ENCODE assay signal across 8 mouse cellular contexts in the genomic region with DNA sequence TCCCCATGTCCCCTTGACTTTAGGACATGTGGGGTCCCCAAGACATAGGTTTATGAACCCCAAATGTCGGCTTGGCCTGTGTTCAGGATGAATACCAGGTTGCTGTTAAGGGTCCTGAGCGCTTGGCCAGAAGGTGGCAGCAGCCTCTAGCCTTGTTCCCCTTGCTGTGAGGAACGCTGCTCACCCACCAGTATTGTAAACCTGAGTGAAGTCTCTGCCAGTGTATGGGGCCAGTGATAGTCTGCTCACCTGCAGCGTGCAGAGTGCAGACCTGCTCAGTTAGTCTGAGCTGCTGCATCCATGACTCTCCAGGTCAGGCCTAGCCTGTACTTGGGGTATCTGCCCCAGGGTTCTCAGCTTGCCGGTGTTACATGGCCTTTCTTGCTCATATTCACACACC. TPM values are rescaled to one million over a fixed set of nuclear protein-coding genes. Genes with fewer than 3 reads are reported as not detected.
A peak's percentile ranks its signal among the peaks of the same experiment; 100 is the strongest.
DNase-seq lines count a peak whose midpoint lies in the region; ATAC-seq and TF ChIP-seq lines count a peak whose summit lies in the region.

No protein-coding gene starts in this region.

- no peaks in the 10 kb centered on the region for H3K9me3 ChIP-seq in E14TG2a.4 (ENCODE audit: low read length)
- H3K9me3 ChIP-seq in hindbrain, embryonic 10.5 days = no peaks in the 10 kb centered on the region
- H3K9me3 ChIP-seq in lung, embryonic 14.5 days (ENCODE audit: low read depth, low read length) = no peaks in the 10 kb centered on the region

- no peak overlapping the region for H3K27ac ChIP-seq in hindbrain, embryonic 10.5 days
- no peak overlapping the region for H3K27ac ChIP-seq in lung, embryonic 14.5 days (ENCODE audit: low read depth)

- peaks cover 10% of the 10 kb centered on the region for H3K4me1 ChIP-seq in E14TG2a.4 (replicated peaks; ENCODE audit: low read depth, low read length)
- H3K4me1 ChIP-seq in hindbrain, embryonic 10.5 days (replicated peaks) = peaks cover 28% of the 10 kb centered on the region
- H3K4me1 ChIP-seq in lung, embryonic 14.5 days (ENCODE audit: insufficient read depth) = peaks cover 20% of the 10 kb centered on the region; the same call in 1 of the 2 replicates

- no peaks in the 10 kb centered on the region for H3K36me3 ChIP-seq in E14TG2a.4 (ENCODE audit: insufficient read depth, low read length)
- H3K36me3 ChIP-seq in hindbrain, embryonic 10.5 days = no peaks in the 10 kb centered on the region
- H3K36me3 ChIP-seq in lung, embryonic 14.5 days (ENCODE audit: insufficient read depth) = no peaks in the 10 kb centered on the region

- peak; percentile 23 for TF ChIP-seq CTCF in E14TG2a.4 (conservative IDR thresholded peaks at IDR 0.05; ENCODE audit: low read length)
- TF ChIP-seq CTCF in lung, embryonic 14.5 days (IDR thresholded peaks at IDR 0.05; ENCODE audit: low read depth) = peak; percentile 89

- no peak overlapping the region for H3K9ac ChIP-seq in lung, embryonic 14.5 days

- no peak overlapping the region; the same call in 1 of the 2 replicates for H3K4me2 ChIP-seq in lung, embryonic 14.5 days

- ATAC-seq in frontal cortex, adult (ENCODE audit: low TSS enrichment) = peak; percentile 74
- ATAC-seq in lung, embryonic 14.5 days (ENCODE audit: insufficient read depth) = peak; percentile 59; the same call in 1 of the 2 replicates

- H3K4me3 ChIP-seq in E14TG2a.4 (replicated peaks; ENCODE audit: low read length) = no peak overlapping the region
- no peak overlapping the region for H3K4me3 ChIP-seq in hindbrain, embryonic 10.5 days
- no peak overlapping the region for H3K4me3 ChIP-seq in lung, embryonic 14.5 days (ENCODE audit: low read depth, low read length)

- WGBS in hindbrain, embryonic 10.5 days = 32% methylated on average over 5 of the region's 5 CpGs
- WGBS in lung, embryonic 14.5 days = 29% methylated on average over 5 of the region's 5 CpGs

- H3K27me3 ChIP-seq in E14TG2a.4 (ENCODE audit: insufficient read depth, low read length) = peaks cover 42% of the 10 kb centered on the region
- H3K27me3 ChIP-seq in hindbrain, embryonic 10.5 days (ENCODE audit: insufficient read depth, poor library complexity, severe bottlenecking) = peaks cover 39% of the 10 kb centered on the region
- 0 out of 2 replicates have a peak, but pooled peaks cover 10% of the 10 kb centered on the region for H3K27me3 ChIP-seq in lung, embryonic 14.5 days (ENCODE audit: insufficient read depth, low read length)

- peak; percentile 45 for DNase-seq in c-Kit-positive CD71-positive TER-119-positive erythroid progenitor cells, embryonic 14.5 days (ENCODE audit: low spot score)
- DNase-seq in hindbrain, embryonic 10.5 days (ENCODE audit: low spot score) = peak; percentile 50
- DNase-seq in layer of hippocampus, adult 9-10 months (ENCODE audit: low spot score) = peak; percentile 74
- peak; percentile 81 for DNase-seq in lung, embryonic 14.5 days
- DNase-seq in ovary, adult 18-20 months (ENCODE audit: low spot score) = peak; percentile 15
- peak; percentile 85 to 87 for DNase-seq in thymus, postnatal 10 days (ENCODE audit: low spot score in 2 of 2)

RNA-seq across cellular contexts. Expression of gene Ramp1, which starts 0.5 kb away (rescaled TPM):
- 0.51 and 0.81 TPM in 2 replicates for polyA plus RNA-seq in hindbrain, embryonic 10.5 days (2016; fragmentation: Nextera tagmentation; extraction: Ambion mirVana)
- 5.0 and 7.4 TPM in 2 replicates for polyA plus RNA-seq in lung, embryonic 14.5 days (2014; fragmentation: Nextera tagmentation; extraction: Ambion mirVana)

RNA-seq across cellular contexts. Expression of gene Rbm44, which starts 34.2 kb away (rescaled TPM):
- 0.57 and 0.58 TPM in 2 replicates for polyA plus RNA-seq in hindbrain, embryonic 10.5 days (2016; fragmentation: Nextera tagmentation; extraction: Ambion mirVana)
- polyA plus RNA-seq in lung, embryonic 14.5 days (2014; fragmentation: Nextera tagmentation; extraction: Ambion mirVana) = 1.2 and 2.2 TPM in 2 replicates

Comparison
In these comparisons a context has a peak if more than half of its experiments do, and no peak if none do; other contexts are left out.
1. DNase-seq: peak in every context shown above with its lines; median percentile 86 in thymus, postnatal 10 days; 81 in lung, embryonic 14.5 days; 74 in layer of hippocampus, adult 9-10 months; 50 in hindbrain, embryonic 10.5 days; 45 in c-Kit-positive CD71-positive TER-119-positive erythroid progenitor cells, embryonic 14.5 days; 15 in ovary, adult 18-20 months.